Mouse (Mus musculus): ENCODE measurements at regions not wholly inside any gene's neighbourhood (a gene's known extent, or its start where the extent isn't known, plus 50 kb on each side); places are given as distances from the start of the nearest gene placed in this dataset.

DNA sequence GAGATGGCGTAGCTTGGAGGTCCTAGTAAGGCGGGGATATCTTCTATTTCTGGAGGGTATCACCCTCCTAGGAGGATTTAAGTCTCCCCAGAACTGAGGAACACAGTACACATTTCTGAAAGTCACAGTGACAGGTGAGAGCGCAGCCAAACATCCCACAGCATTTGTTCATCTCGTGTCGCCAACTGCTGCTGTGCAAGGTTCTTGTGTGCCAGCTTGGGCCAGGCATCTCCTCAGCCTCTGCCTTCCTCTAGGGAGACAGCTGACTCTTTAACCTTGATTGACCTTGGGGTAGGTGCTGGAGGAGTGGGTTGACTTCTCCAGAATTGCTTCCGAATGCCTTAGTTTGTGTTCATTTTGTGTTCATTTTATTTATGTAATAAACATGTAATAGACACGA is 291.2 kb downstream of the Sec16b start:
- Histone ChIP-seq H3K9ac (ENCODE audit: low read depth, low read length) (no peak overlapping the region), H3K27ac (ENCODE audit: low read depth, low read length) (no peak overlapping the region), H3K27me3 (replicated peaks; ENCODE audit: control insufficient read depth, insufficient read depth, low read length) (no peaks in the 10 kb centered on the region), H3K36me3 (ENCODE audit: control insufficient read depth, insufficient read depth, low read length) (no peaks in the 10 kb centered on the region), H3K4me2 (no peak overlapping the region), H3K4me3 (ENCODE audit: low read depth, low read length) (no peak overlapping the region), H3K4me1 (replicated peaks; ENCODE audit: control insufficient read depth, insufficient read depth, low read length) (no peaks in the 10 kb centered on the region), H3K9me3 (ENCODE audit: control insufficient read depth, low read length) (no peaks in the 10 kb centered on the region)
- WGBS = 84% methylated on average over 7 of the region's 7 CpGs
- no peak for DNase-seq (ENCODE audit: low spot score)
- no peak for ATAC-seq (replicated peaks; ENCODE audit: low FRiP score)

DNA sequence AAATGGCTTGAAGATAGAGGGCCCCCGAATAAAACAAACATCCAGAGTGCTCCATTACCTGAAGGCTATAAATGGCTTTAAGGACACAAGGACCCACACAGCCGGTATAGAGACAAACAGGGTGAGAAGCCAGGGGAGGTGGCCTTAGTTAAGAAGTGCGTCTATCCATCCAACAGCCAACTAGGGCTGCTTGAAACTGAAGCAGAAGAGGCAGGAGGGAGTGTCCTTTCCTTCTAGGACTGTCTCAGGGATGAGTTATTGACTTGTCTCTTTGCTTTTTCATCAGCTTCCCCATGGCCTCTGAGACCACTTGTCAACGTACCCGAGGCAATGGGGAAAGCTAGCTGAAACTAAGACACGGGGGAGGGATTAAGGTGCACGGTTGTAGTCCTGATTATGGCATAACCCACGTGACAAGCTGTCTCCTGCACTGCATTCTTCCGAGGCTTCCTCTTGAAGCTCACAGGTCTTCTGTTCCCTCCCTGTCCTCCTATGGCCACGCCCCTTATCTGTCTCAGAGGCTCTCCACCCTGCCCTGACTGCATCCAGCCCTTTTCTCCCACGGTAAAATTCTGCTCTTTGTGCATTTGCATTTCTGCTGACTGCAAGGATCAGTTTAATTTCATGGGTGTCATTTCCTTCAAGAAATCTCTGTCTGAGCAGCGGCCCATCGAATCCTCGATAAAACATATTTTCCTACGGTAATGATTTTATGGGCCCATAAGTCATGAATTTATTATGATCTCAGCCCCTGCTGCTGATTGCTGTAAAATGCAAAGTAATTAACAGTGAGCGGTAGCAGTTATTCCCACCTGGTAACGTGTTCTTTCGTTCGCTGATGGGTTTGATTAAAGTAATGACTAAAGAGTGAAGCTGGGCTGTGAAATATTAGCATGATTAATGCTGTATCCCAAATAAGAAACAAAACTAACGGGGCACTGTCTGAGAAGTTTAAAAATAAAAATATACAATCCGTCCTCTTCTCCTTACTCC is 292.3 kb downstream of the Sec16b start:
- H3K27me3 ChIP-seq (replicated peaks; ENCODE audit: control insufficient read depth, insufficient read depth, low read length) = no peaks in the 10 kb centered on the region
- H3K36me3 ChIP-seq (ENCODE audit: control insufficient read depth, insufficient read depth, low read length) = no peaks in the 10 kb centered on the region
- H3K4me1 ChIP-seq (replicated peaks; ENCODE audit: control insufficient read depth, insufficient read depth, low read length) = no peaks in the 10 kb centered on the region
- DNase-seq (ENCODE audit: low spot score) (no peak), ATAC-seq (replicated peaks; ENCODE audit: low FRiP score) (no peak)
- no peak overlapping the region for H3K4me3 ChIP-seq (ENCODE audit: low read depth, low read length)
- H3K9me3 ChIP-seq (ENCODE audit: control insufficient read depth, low read length) = no peaks in the 10 kb centered on the region
- H3K9ac ChIP-seq (ENCODE audit: low read depth, low read length) = no peak overlapping the region
- no peak overlapping the region for H3K27ac ChIP-seq (ENCODE audit: low read depth, low read length)
- whole genome bisulfite sequencing = 66% methylated on average over 21 of the region's 21 CpGs
- no peak overlapping the region for H3K4me2 ChIP-seq

DNA sequence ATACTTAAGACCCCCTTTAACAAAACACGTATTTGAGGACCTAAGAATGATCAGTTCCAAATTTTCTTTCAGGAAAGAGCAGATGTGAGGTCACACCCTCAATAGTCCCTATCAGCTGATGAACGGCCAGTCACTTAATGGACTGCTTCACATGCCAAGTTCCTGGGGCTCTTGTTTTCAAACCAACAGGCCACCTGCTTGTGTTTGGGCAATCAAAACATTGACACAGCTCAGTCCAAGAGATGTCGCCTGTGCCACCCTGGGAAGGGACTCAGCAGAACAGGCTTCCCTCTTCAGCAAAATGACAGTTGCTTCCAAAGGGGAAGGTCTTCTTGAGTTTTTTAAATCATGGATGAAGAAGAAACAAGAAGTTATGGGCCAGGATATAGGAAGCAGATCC is 294.6 kb downstream of the Sec16b start:
- Histone ChIP-seq H3K4me2 (no peak overlapping the region), H3K27ac (ENCODE audit: low read depth, low read length) (no peak overlapping the region), H3K36me3 (ENCODE audit: control insufficient read depth, insufficient read depth, low read length) (no peaks in the 10 kb centered on the region), H3K4me1 (replicated peaks; ENCODE audit: control insufficient read depth, insufficient read depth, low read length) (no peaks in the 10 kb centered on the region), H3K9ac (ENCODE audit: low read depth, low read length) (no peak overlapping the region), H3K27me3 (replicated peaks; ENCODE audit: control insufficient read depth, insufficient read depth, low read length) (no peaks in the 10 kb centered on the region), H3K4me3 (ENCODE audit: low read depth, low read length) (no peak overlapping the region), H3K9me3 (ENCODE audit: control insufficient read depth, low read length) (no peaks in the 10 kb centered on the region)
- WGBS = 80% methylated on average over 3 of the region's 3 CpGs
- DNase-seq (ENCODE audit: low spot score) (no peak), ATAC-seq (replicated peaks; ENCODE audit: low FRiP score) (no peak)

DNA sequence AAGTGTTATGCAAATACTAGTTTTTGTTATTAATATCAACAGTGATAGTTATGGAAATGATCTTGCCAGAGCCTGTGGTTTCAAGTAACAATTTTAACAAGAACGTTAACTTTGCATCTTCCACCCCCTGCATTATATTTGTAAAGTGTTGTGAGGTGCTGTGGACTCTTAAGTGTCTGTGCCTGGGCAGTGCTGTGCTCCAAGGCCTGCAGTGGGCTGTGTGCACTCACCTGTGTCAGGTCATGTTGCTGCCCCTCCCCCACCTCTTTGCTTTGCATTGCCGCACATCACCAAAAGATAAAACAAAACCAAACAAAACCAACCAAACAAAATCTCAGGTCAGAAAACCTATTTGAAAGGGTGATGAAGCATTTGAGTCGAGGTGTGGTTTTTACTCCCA is 297.7 kb downstream of the Sec16b start:
- DNase-seq (ENCODE audit: low spot score) (no peak), ATAC-seq (replicated peaks; ENCODE audit: low FRiP score) (no peak)
- no peak overlapping the region for H3K4me3 ChIP-seq (ENCODE audit: low read depth, low read length)
- no peaks in the 10 kb centered on the region for H3K4me1 ChIP-seq (replicated peaks; ENCODE audit: control insufficient read depth, insufficient read depth, low read length)
- no peak overlapping the region for H3K27ac ChIP-seq (ENCODE audit: low read depth, low read length)
- WGBS = 73% methylated on average over 3 of the region's 3 CpGs
- H3K9me3 ChIP-seq (ENCODE audit: control insufficient read depth, low read length) = no peaks in the 10 kb centered on the region
- H3K4me2 ChIP-seq = no peak overlapping the region
- H3K36me3 ChIP-seq (ENCODE audit: control insufficient read depth, insufficient read depth, low read length) = no peaks in the 10 kb centered on the region
- no peak overlapping the region for H3K9ac ChIP-seq (ENCODE audit: low read depth, low read length)
- no peaks in the 10 kb centered on the region for H3K27me3 ChIP-seq (replicated peaks; ENCODE audit: control insufficient read depth, insufficient read depth, low read length)

DNA sequence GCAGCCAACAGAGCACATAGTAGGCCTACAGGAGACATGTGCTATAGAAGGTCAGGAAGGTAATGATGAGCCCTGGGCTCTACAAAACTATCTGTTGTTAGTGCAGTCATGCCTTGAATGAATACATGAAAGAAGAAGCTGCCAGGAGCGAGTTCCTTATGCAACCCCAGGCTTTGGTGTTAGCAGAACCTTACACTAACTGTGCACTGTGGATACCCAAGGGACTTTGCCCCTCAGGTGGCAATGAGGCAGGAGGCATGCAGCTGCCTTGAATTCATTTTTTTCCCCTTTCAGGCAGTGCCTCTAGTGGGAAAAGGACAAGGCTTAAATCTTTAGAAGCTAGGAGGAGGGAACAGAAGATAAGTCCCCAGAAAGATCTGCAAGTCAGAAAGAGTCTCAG is 299.8 kb downstream of the Sec16b start:
- no peak for DNase-seq (ENCODE audit: low spot score)
- Histone ChIP-seq H3K27ac (ENCODE audit: low read depth, low read length) (no peak overlapping the region), H3K4me3 (ENCODE audit: low read depth, low read length) (no peak overlapping the region), H3K4me2 (no peak overlapping the region), H3K9me3 (ENCODE audit: control insufficient read depth, low read length) (no peaks in the 10 kb centered on the region), H3K9ac (ENCODE audit: low read depth, low read length) (no peak overlapping the region), H3K36me3 (ENCODE audit: control insufficient read depth, insufficient read depth, low read length) (no peaks in the 10 kb centered on the region), H3K4me1 (replicated peaks; ENCODE audit: control insufficient read depth, insufficient read depth, low read length) (no peaks in the 10 kb centered on the region), H3K27me3 (replicated peaks; ENCODE audit: control insufficient read depth, insufficient read depth, low read length) (no peaks in the 10 kb centered on the region)
- WGBS = 64% methylated on average over 1 of the region's 1 CpGs
- ATAC-seq (replicated peaks; ENCODE audit: low FRiP score) = no peak

DNA sequence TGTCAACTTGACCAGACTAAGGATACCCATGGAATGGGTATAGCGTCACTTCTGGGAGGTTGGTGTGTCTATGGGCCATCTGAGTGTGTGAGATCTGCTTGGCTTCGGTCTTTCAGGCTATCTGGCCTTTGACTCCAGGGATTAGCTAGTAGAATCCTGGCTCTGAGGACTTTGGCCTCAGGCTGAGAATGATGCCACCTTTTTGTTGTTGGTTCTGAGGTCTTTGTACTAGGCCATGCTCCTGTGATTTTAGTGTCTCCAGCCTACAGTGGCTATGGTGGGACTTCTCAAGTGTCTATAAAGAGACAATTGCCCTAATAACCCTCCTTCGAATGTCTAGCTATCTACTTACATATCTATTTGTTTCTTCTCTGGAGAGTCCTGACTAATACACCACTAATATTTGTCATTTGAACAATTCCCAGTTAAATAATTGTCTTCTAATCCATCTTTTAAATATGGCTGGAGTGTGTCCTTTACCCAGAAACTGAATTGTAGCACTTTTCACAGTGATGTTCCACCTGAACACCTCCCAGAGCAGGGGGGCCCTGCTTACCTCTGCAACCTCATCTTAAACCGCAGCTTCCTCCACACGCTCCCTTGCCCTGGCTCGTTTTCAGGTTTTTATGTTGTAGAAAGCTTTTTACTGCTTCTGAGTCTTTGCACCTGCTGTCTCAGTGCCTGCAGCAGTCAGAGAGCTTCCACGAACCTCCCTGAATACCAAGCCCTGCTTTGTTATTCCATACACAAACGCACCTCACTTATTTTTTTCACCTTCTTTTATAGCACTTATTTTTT is 303.3 kb downstream of the Sec16b start:
- Histone ChIP-seq H3K9me3 (ENCODE audit: control insufficient read depth, low read length) (no peaks in the 10 kb centered on the region), H3K36me3 (ENCODE audit: control insufficient read depth, insufficient read depth, low read length) (no peaks in the 10 kb centered on the region), H3K27ac (ENCODE audit: low read depth, low read length) (no peak overlapping the region), H3K4me2 (no peak overlapping the region), H3K9ac (ENCODE audit: low read depth, low read length) (no peak overlapping the region), H3K4me1 (replicated peaks; ENCODE audit: control insufficient read depth, insufficient read depth, low read length) (no peaks in the 10 kb centered on the region), H3K4me3 (ENCODE audit: low read depth, low read length) (no peak overlapping the region), H3K27me3 (replicated peaks; ENCODE audit: control insufficient read depth, insufficient read depth, low read length) (no peaks in the 10 kb centered on the region)
- no peak for ATAC-seq (replicated peaks; ENCODE audit: low FRiP score)
- WGBS = 74% methylated on average over 8 of the region's 8 CpGs
- DNase-seq (ENCODE audit: low spot score) = no peak

DNA sequence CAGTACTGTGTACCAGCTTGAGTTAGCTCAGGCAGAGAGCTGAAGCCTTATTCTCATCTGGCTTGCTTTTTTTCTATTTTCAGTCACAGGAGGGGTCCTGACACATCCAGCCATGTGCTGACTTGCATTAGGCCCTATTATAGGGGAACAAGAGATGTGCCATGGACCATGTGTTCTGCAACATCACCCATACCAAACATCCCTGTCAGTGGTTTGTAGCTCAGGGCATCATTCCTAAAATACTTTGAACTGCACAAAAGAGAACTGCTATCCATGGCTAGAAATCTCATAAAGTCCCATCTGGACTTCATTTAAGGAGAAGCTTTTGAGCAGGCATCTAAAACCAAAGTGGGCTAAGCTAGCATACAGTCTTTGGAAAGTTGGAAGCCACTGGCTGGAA is 304.1 kb downstream of the Sec16b start:
- no peak overlapping the region for H3K4me3 ChIP-seq (ENCODE audit: low read depth, low read length)
- no peak overlapping the region for H3K9ac ChIP-seq (ENCODE audit: low read depth, low read length)
- H3K4me2 ChIP-seq = no peak overlapping the region
- H3K27ac ChIP-seq (ENCODE audit: low read depth, low read length) = no peak overlapping the region
- no peaks in the 10 kb centered on the region for H3K9me3 ChIP-seq (ENCODE audit: control insufficient read depth, low read length)
- ATAC-seq (replicated peaks; ENCODE audit: low FRiP score) (no peak), DNase-seq (ENCODE audit: low spot score) (no peak)
- H3K4me1 ChIP-seq (replicated peaks; ENCODE audit: control insufficient read depth, insufficient read depth, low read length) = no peaks in the 10 kb centered on the region
- H3K27me3 ChIP-seq (replicated peaks; ENCODE audit: control insufficient read depth, insufficient read depth, low read length) = no peaks in the 10 kb centered on the region
- no peaks in the 10 kb centered on the region for H3K36me3 ChIP-seq (ENCODE audit: control insufficient read depth, insufficient read depth, low read length)

DNA sequence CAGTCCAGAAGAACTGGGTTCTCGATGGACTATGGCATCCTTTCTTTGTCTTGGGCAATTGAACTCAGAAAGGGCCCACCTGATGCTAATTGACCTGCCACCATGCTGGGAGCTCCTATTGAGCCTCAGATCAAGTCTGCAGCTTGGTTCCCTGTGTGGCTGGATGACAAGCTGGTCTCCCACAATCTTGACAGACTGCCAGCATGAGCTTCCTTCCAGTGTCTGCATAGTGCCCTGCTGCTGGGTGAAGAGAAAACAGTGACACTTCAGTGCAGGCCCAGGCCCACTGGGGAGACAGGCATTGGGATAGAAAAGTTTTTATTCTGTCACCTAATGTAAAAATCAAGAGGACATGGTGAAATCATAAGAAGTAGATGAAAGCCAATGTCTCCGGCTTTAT is 321.4 kb downstream of the Sec16b start:
- Histone ChIP-seq H3K9ac (ENCODE audit: low read depth, low read length) (no peak overlapping the region), H3K4me1 (replicated peaks; ENCODE audit: control insufficient read depth, insufficient read depth, low read length) (no peaks in the 10 kb centered on the region), H3K4me3 (ENCODE audit: low read depth, low read length) (no peak overlapping the region), H3K36me3 (ENCODE audit: control insufficient read depth, insufficient read depth, low read length) (no peaks in the 10 kb centered on the region), H3K27me3 (replicated peaks; ENCODE audit: control insufficient read depth, insufficient read depth, low read length) (no peaks in the 10 kb centered on the region), H3K9me3 (ENCODE audit: control insufficient read depth, low read length) (no peaks in the 10 kb centered on the region), H3K4me2 (no peak overlapping the region), H3K27ac (ENCODE audit: low read depth, low read length) (no peak overlapping the region)
- DNase-seq (ENCODE audit: low spot score) (no peak), ATAC-seq (replicated peaks; ENCODE audit: low FRiP score) (no peak)
- 50% methylated on average over 2 of the region's 2 CpGs for WGBS

Measured in liver, embryonic 11.5 days (tissue).